Mouse (Mus musculus) adrenal gland, adult 18-20 months (tissue): ENCODE measurements at regions not wholly inside any gene's neighbourhood (a gene's known extent, or its start where the extent isn't known, plus 50 kb on each side); places are given as distances from the start of the nearest gene placed in this dataset.

Source experiments
- DNase-seq, 2 experiments: peaks; one replicate each; pipeline ENCODE4 v3.0.0; 2021 to 2022; ENCODE audit warnings: low spot score in 2 of 2

GRCm38 (mm10) chrX:68313486-68313885, 364.9 kb upstream of the Fmr1 start:
- DNase-seq = peak; percentile 22 to 24
